Mouse (Mus musculus): ENCODE results near the gene Kdelr1. TPM values are rescaled to one million over a fixed set of nuclear protein-coding genes. Genes with fewer than 3 reads are reported as not detected.

Gene Kdelr1
- polyA plus RNA-seq (2015; fragmentation: Nextera tagmentation; extraction: Ambion mirVana) = 90.6 and 94.9 TPM in 2 replicates

DNA sequence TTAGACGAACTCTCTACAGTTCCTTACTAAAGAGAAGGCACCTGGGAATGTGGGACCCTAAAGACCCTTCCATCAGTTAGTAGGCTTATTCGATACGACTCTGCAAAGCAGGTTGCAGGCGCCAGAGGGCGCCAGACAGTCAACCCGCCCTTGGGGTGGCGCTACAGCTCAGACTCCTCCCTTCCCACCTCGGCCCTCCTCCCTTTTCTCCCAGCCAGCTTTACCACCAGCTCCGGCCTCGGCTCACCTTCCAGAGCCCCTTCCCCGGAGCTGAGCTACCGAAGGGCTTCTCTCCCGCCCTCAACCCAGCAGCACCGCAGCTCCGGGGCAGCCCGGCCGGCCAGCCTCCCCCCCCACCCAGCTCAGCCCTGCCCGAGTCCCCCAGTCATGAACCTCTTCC lies at the start of gene Kdelr1:
Kdelr1 (plus strand) TSS at position 149 of the 400 bp plus-strand sequence.
- under 1% methylated on average over 18 of the region's 18 CpGs for WGBS

DNA sequence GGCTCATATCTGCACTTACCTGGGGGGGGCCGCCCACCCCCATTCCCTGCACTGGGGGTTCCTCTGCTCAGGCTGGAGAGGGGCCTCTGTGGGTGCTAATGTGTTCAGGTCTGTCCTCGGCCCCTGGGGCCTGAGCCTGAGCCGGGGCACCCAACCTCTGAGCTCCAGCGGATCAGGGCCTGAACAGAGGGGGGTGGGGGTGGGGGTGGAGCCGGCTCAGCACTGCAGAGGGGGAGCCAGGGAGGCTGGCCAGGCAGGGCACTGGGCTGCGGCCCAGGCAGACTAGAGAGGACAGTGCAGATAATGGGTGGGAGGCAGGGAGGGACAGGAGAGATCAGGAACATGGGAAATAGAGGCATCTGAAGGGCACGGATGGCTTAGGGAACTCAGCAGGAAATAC lies 48.0 kb upstream of the Kdelr1 start, which contains the start of gene Kcnj14:
Kcnj14 (minus strand) TSS at position 185 of the 400 bp plus-strand sequence.
- H3K4me3 ChIP-seq (ENCODE audit: low read length) = no peak within 1 kb of the TSS
- no peak within 1 kb of the TSS for H3K4me2 ChIP-seq (ENCODE audit: low read depth, low read length)
- H3K9me3 ChIP-seq (ENCODE audit: control insufficient read depth, low read length) = no peaks in the 10 kb centered on the region
- peaks cover 2% of the 10 kb centered on the region for H3K4me1 ChIP-seq (ENCODE audit: control insufficient read depth, insufficient read depth, low read length)
- no peaks in the 10 kb centered on the region for H3K27me3 ChIP-seq (replicated peaks; ENCODE audit: control insufficient read depth, insufficient read depth, low read length)
- no peak for ATAC-seq
- WGBS = 74% methylated on average over 7 of the region's 7 CpGs
- no peak within 1 kb of the TSS for H3K27ac ChIP-seq (ENCODE audit: low read length)
- peaks cover 33% of the 10 kb centered on the region for H3K36me3 ChIP-seq (ENCODE audit: control insufficient read depth, insufficient read depth, low read length)
- no peak within 1 kb of the TSS for H3K9ac ChIP-seq (ENCODE audit: low read depth, low read length)

More for the DNA sequence above, at the start of gene Kdelr1:
- H3K4me3 ChIP-seq (ENCODE audit: low read length) = peak within 1 kb of the TSS; percentile 68
- peaks cover 48% of the 10 kb centered on the region for H3K4me1 ChIP-seq (ENCODE audit: control insufficient read depth, insufficient read depth, low read length)
- H3K9me3 ChIP-seq (ENCODE audit: control insufficient read depth, low read length) = no peaks in the 10 kb centered on the region
- peak within 1 kb of the TSS; percentile 97 for H3K27ac ChIP-seq (ENCODE audit: low read length)
- peaks cover 26% of the 10 kb centered on the region for H3K27me3 ChIP-seq (replicated peaks; ENCODE audit: control insufficient read depth, insufficient read depth, low read length)
- peak within 1 kb of the TSS; percentile 98 for H3K9ac ChIP-seq (ENCODE audit: low read depth, low read length)
- H3K4me2 ChIP-seq (ENCODE audit: low read depth, low read length) = peak within 1 kb of the TSS; percentile 71
- H3K36me3 ChIP-seq (ENCODE audit: control insufficient read depth, insufficient read depth, low read length) = peaks cover 8% of the 10 kb centered on the region
- ATAC-seq = peak; percentile 75

GRCm38 (mm10) chr7:45826631-45827030 lies 45.9 kb upstream of the Kdelr1 start:
- peaks cover 33% of the 10 kb centered on the region for H3K36me3 ChIP-seq (ENCODE audit: control insufficient read depth, insufficient read depth, low read length)

DNA sequence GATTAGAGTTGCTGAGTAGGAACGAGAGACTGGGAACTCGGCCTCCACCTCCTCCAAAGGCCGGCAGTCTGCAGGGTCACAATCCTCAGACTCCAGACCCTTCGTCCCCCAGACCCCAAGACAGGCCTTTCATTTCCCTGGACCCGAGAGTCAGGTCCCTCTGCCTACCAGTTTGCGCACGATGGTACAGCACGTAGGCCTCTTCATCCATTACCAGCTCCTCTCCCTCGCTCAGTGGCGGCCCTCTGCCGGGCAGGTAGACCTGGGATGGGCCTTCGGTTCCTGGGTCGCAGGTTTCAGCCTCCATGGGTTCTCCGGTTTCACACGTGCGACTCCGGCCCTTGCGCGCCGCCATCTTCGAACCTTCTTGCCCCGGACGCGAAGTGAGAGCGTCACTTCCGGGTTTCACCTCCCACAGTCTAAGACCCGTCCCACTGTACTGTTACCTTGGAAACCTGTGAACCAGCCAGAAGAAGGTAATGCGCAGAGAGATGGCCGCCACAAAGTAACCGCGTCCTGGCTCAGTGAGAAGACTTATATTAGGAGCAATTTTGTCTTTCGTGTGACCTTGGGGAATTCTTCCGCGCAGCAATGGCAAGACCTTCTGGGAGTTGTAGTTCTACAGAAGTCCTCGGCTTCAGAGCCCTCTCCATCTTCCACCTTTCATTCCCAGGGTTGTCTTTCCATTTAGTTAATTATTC lies 42.0 kb upstream of the Kdelr1 start, which contains the start of gene Grwd1:
Grwd1 (minus strand) TSS at position 518 of the 701 bp plus-strand sequence.
- H3K36me3 ChIP-seq (ENCODE audit: control insufficient read depth, insufficient read depth, low read length) = peaks cover 26% of the 10 kb centered on the region
- H3K9ac ChIP-seq (ENCODE audit: low read depth, low read length) = peak within 1 kb of the TSS; percentile 81
- peak within 1 kb of the TSS; percentile 29; the same call in 1 of the 2 replicates for H3K27ac ChIP-seq (ENCODE audit: low read length)
- WGBS = under 1% methylated on average over 35 of the region's 35 CpGs
- peak; percentile 91 for ATAC-seq
- peak within 1 kb of the TSS; percentile 87 for H3K4me2 ChIP-seq (ENCODE audit: low read depth, low read length)
- H3K27me3 ChIP-seq (replicated peaks; ENCODE audit: control insufficient read depth, insufficient read depth, low read length) = peaks cover 37% of the 10 kb centered on the region
- peak within 1 kb of the TSS; percentile 94 for H3K4me3 ChIP-seq (ENCODE audit: low read length)
- peaks cover 24% of the 10 kb centered on the region for H3K4me1 ChIP-seq (ENCODE audit: control insufficient read depth, insufficient read depth, low read length)
- no peaks in the 10 kb centered on the region for H3K9me3 ChIP-seq (ENCODE audit: control insufficient read depth, low read length)

More at GRCm38 (mm10) chr7:45826631-45827030, 45.9 kb upstream of the Kdelr1 start:
- Histone ChIP-seq H3K4me2 (ENCODE audit: low read depth, low read length) (no peak overlapping the region), H3K27ac (ENCODE audit: low read length) (no peak overlapping the region), H3K4me3 (ENCODE audit: low read length) (no peak overlapping the region), H3K9ac (ENCODE audit: low read depth, low read length) (no peak overlapping the region), H3K9me3 (ENCODE audit: control insufficient read depth, low read length) (no peaks in the 10 kb centered on the region), H3K27me3 (replicated peaks; ENCODE audit: control insufficient read depth, insufficient read depth, low read length) (peaks cover 2% of the 10 kb centered on the region), H3K4me1 (ENCODE audit: control insufficient read depth, insufficient read depth, low read length) (peaks cover 11% of the 10 kb centered on the region)
- no peak for ATAC-seq
- 89% methylated on average over 7 of the region's 7 CpGs for WGBS

DNA sequence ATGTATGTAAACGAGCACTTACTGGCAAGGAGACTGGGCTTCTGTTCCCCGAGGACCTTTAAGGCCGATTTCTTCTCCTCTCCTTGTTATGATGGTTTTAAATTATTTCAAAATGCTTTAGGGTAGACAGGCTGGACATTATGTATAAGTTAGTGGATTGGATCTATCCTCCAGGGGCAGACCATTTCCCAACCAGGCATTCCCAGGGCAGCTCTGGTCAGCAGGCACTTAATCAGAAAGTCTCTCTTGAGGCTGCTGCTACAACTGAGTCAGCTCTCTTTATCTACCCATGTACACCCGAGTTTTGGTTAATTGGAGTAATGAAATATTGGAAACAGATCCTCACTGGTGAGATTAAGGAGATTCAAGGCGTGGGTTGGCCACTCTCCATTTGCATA lies 41.4 kb upstream of the Kdelr1 start:
- Histone ChIP-seq H3K36me3 (ENCODE audit: control insufficient read depth, insufficient read depth, low read length) (peaks cover 21% of the 10 kb centered on the region), H3K4me3 (ENCODE audit: low read length) (peak overlapping the region; percentile 94), H3K27me3 (replicated peaks; ENCODE audit: control insufficient read depth, insufficient read depth, low read length) (peaks cover 37% of the 10 kb centered on the region), H3K9ac (ENCODE audit: low read depth, low read length) (peak overlapping the region; percentile 81; the same call in 1 of the 2 replicates), H3K4me2 (ENCODE audit: low read depth, low read length) (peak overlapping the region; percentile 87), H3K27ac (ENCODE audit: low read length) (no peak overlapping the region), H3K4me1 (ENCODE audit: control insufficient read depth, insufficient read depth, low read length) (peaks cover 24% of the 10 kb centered on the region), H3K9me3 (ENCODE audit: control insufficient read depth, low read length) (no peaks in the 10 kb centered on the region)
- ATAC-seq = peak; percentile 27; the same call in 1 of the 2 replicates
- WGBS = 25% methylated on average over 5 of the region's 5 CpGs

- no peak overlapping the region for H3K27ac ChIP-seq (ENCODE audit: low read length)
- no peak for ATAC-seq
- H3K4me3 ChIP-seq (ENCODE audit: low read length) = peak overlapping the region; percentile 52
- H3K36me3 ChIP-seq (ENCODE audit: control insufficient read depth, insufficient read depth, low read length) = peaks cover 14% of the 10 kb centered on the region
- H3K4me2 ChIP-seq (ENCODE audit: low read depth, low read length) = peak overlapping the region; percentile 47
- WGBS = 13% methylated on average over 30 of the region's 30 CpGs
- H3K4me1 ChIP-seq (ENCODE audit: control insufficient read depth, insufficient read depth, low read length) = peaks cover 24% of the 10 kb centered on the region
- H3K9me3 ChIP-seq (ENCODE audit: control insufficient read depth, low read length) = no peaks in the 10 kb centered on the region
- H3K9ac ChIP-seq (ENCODE audit: low read depth, low read length) = 0 out of 2 replicates have a peak overlapping the region, but pooled peaks have one; percentile 35
- peaks cover 37% of the 10 kb centered on the region for H3K27me3 ChIP-seq (replicated peaks; ENCODE audit: control insufficient read depth, insufficient read depth, low read length)
Measured at GRCm38 (mm10) chr7:45832428-45832827, 40.1 kb upstream of the Kdelr1 start.

GRCm38 (mm10) chr7:45833148-45833790 lies 39.3 kb upstream of the Kdelr1 start:
- Histone ChIP-seq H3K4me1 (ENCODE audit: control insufficient read depth, insufficient read depth, low read length) (peaks cover 24% of the 10 kb centered on the region), H3K9me3 (ENCODE audit: control insufficient read depth, low read length) (no peaks in the 10 kb centered on the region), H3K4me3 (ENCODE audit: low read length) (peak overlapping the region; percentile 52), H3K36me3 (ENCODE audit: control insufficient read depth, insufficient read depth, low read length) (peaks cover 6% of the 10 kb centered on the region; the same call in 1 of the 2 replicates), H3K27me3 (replicated peaks; ENCODE audit: control insufficient read depth, insufficient read depth, low read length) (peaks cover 37% of the 10 kb centered on the region), H3K4me2 (ENCODE audit: low read depth, low read length) (peak overlapping the region; percentile 47), H3K27ac (ENCODE audit: low read length) (no peak overlapping the region), H3K9ac (ENCODE audit: low read depth, low read length) (peak overlapping the region; percentile 35)
- WGBS = 1% methylated on average over 80 of the region's 86 CpGs
- ATAC-seq = peak; percentile 16

DNA sequence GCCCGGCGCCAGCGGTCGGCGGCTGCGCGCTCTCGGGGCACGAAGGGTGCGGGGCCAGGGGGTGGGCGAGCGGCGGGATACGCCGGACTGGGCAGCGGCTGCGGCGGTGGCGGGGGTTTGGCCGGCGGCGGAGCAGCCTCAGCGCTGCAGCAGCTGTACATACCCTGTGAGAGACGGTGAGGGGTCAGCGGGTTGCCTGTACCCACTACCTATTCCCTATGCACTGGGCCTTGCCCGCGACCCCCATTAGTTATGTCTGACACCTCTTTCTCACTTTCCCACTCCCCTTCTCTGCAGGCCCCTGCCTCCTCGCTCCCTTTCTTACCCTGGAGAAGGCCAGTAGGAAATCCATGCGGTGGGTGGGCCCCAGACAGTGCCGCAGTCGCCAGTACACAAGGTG lies 38.6 kb upstream of the Kdelr1 start:
- H3K9ac ChIP-seq (ENCODE audit: low read depth, low read length) = peak overlapping the region; percentile 26
- H3K4me1 ChIP-seq (ENCODE audit: control insufficient read depth, insufficient read depth, low read length) = peaks cover 24% of the 10 kb centered on the region
- 3% methylated on average over 29 of the region's 31 CpGs for WGBS
- peak overlapping the region; percentile 47 for H3K4me2 ChIP-seq (ENCODE audit: low read depth, low read length)
- H3K9me3 ChIP-seq (ENCODE audit: control insufficient read depth, low read length) = no peaks in the 10 kb centered on the region
- no peak for ATAC-seq
- H3K36me3 ChIP-seq (ENCODE audit: control insufficient read depth, insufficient read depth, low read length) = no peaks in the 10 kb centered on the region
- H3K4me3 ChIP-seq (ENCODE audit: low read length) = peak overlapping the region; percentile 52
- H3K27ac ChIP-seq (ENCODE audit: low read length) = no peak overlapping the region
- peaks cover 37% of the 10 kb centered on the region for H3K27me3 ChIP-seq (replicated peaks; ENCODE audit: control insufficient read depth, insufficient read depth, low read length)
